Mouse (Mus musculus) embryonic facial prominence, embryonic 13.5 days (tissue): Measurements from ENCODE around the gene Sla2. TPM values are rescaled to one million over a fixed set of nuclear protein-coding genes. Genes with fewer than 3 reads are reported as not detected.
"Not testable (repeated sequence)": the region's sequence is repeated elsewhere in the genome, so short reads cannot be mapped to it uniquely, and the experiment has no call there.

Source experiments
- ATAC-seq: fragments of 200-750 bp; cut with Nextera tagmentation; 2 replicates; pipeline ENCODE4 v1.8.0; 2017; ENCODE audit warnings: low read depth; ENCODE audit not compliant: insufficient number of reproducible peaks, insufficient read depth, low FRiP score, low TSS enrichment
- H3K27ac ChIP-seq: fragments of 300-500 bp; sonication (generic); 2 replicates; pipeline ENCODE4 v1.5.1; 2015; ENCODE audit warnings: moderate library complexity, mild to moderate bottlenecking, inconsistent platforms
- H3K27me3 ChIP-seq: fragments of 300-500 bp; sonication (generic); 2 replicates; pipeline ENCODE4 v1.6.1; 2015; ENCODE audit warnings: mild to moderate bottlenecking, inconsistent platforms
- H3K36me3 ChIP-seq: fragments of 300-500 bp; sonication (generic); 2 replicates; pipeline ENCODE4 v1.6.1; 2015; ENCODE audit warnings: mild to moderate bottlenecking, inconsistent platforms
- H3K4me1 ChIP-seq: fragments of 300-500 bp; sonication (generic); 2 replicates; pipeline ENCODE4 v1.6.1; 2015; ENCODE audit warnings: inconsistent platforms
- H3K4me2 ChIP-seq: fragments of 300-500 bp; sonication (generic); 2 replicates; pipeline ENCODE4 v1.6.1; 2015; ENCODE audit warnings: moderate library complexity, mild to moderate bottlenecking, inconsistent platforms
- H3K4me3 ChIP-seq: fragments of 300-500 bp; sonication (generic); 2 replicates; pipeline ENCODE4 v1.5.1; 2015; ENCODE audit warnings: mild to moderate bottlenecking, inconsistent platforms
- H3K9ac ChIP-seq: fragments of 300-500 bp; sonication (generic); 2 replicates; pipeline ENCODE4 v1.6.1; 2015; ENCODE audit warnings: mild to moderate bottlenecking, inconsistent platforms
- H3K9me3 ChIP-seq: fragments of 300-500 bp; sonication (generic); 2 replicates; pipeline ENCODE4 v1.6.1; 2016; ENCODE audit warnings: inconsistent platforms
- WGBS: fragments of 180-500 bp; shearing (Covaris S2); methylation state at CpG from one replicate; pipeline ENCODE4 v1.1.7; 2015; ENCODE audit warnings: mixed read lengths; 5-methylcytosine and 5-hydroxymethylcytosine counted together
- polyA plus RNA-seq: library from polyadenylated mRNA; unstranded; fragments of >200 nt; fragmentation: Nextera tagmentation; extraction: Ambion mirVana; gene quantifications from 2 replicates; pipeline ENCODE4 v1.2.1, GENCODE M21; 2015

Sla2 gene
- polyA plus RNA-seq, 1 experiment from 2014 or later, result 0.38 TPM

DNA sequence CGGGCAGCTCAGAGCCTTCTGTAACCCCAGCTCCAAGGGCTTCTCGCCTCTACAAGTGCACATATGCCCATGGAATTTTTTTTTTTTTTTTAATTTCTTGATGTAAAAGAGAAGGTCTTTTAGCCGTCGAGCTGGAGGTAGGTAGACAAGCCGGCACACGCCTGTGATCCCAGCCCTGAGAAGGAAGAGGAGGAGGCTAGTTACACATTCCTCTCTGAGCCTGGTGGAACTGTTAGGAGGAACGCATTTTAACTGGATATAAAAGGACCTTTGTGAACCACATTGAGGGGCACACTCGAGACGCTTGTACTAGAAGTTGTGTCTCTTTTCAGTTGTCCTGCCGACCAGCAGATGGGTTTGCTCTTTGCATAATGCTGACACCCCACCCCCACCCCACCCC, 42.3 kb downstream of the Sla2 start:
- Histone ChIP-seq H3K9me3 (no peaks in the 10 kb centered on the region), H3K4me3 (peak overlapping the region; percentile 14), H3K4me2 (peak overlapping the region; percentile 44), H3K36me3 (peaks cover 54% of the 10 kb centered on the region), H3K27me3 (no peaks in the 10 kb centered on the region), H3K9ac (peak overlapping the region; percentile 49), H3K27ac (peak overlapping the region; percentile 75), H3K4me1 (peaks cover 50% of the 10 kb centered on the region)
- WGBS, result 23% methylated on average over 10 of the region's 10 CpGs
- no peak for ATAC-seq

DNA sequence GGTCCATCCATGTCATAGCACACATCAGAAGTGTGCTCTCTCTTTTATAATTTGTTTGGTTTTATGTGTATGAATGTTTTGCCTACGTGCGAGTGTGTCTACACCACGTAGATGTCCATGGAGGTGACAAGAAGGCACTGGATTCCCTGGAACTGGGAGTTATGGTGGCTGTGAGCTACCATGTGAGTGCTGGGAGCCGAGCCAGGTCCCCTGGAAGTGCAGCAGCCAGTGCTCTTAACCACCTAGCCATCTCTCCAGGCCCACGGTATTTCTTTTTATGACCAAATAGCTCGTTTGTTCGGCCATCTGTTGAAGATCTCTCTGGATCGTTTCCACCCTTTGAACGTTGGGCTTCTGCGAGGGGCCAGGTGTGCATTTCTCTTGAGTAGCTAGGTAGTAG, 43.7 kb downstream of the Sla2 start:
- 73% methylated on average over 10 of the region's 10 CpGs for WGBS
- Histone ChIP-seq H3K4me1 (peaks cover 61% of the 10 kb centered on the region), H3K4me3 (peak overlapping the region; percentile 73), H3K36me3 (peaks cover 41% of the 10 kb centered on the region), H3K27ac (no peak overlapping the region; the same call in 1 of the 2 replicates), H3K9ac (no peak overlapping the region), H3K9me3 (no peaks in the 10 kb centered on the region), H3K27me3 (no peaks in the 10 kb centered on the region), H3K4me2 (peak overlapping the region; percentile 92)
- ATAC-seq, result no peak

DNA sequence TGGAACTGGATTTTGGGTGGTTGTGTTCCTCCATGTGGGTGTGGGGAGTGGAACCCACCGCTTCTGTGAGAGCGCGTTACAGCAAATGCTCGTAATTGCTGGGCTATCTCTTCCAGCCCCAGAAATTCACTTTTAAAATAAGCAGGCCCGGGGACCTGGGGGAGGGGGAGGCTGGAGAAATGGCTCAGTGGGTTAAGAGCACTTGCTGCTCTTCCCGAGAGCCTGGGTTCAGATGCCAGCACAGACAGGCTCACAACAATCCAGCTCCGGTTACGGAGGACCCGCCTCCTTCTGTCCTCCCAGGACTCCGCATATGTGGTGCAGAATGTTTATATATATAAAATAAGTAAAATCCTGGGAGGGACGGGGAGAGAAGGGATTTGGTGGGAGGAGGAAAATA, 44.3 kb downstream of the Sla2 start:
- 6% methylated on average over 11 of the region's 11 CpGs for WGBS
- Histone ChIP-seq H3K4me2 (peak overlapping the region; percentile 92), H3K9ac (peak overlapping the region; percentile 86), H3K9me3 (no peaks in the 10 kb centered on the region), H3K36me3 (peaks cover 36% of the 10 kb centered on the region), H3K4me1 (peaks cover 60% of the 10 kb centered on the region), H3K27me3 (no peaks in the 10 kb centered on the region), H3K4me3 (peak overlapping the region; percentile 73), H3K27ac (peak overlapping the region; percentile 96)
- no peak for ATAC-seq

DNA sequence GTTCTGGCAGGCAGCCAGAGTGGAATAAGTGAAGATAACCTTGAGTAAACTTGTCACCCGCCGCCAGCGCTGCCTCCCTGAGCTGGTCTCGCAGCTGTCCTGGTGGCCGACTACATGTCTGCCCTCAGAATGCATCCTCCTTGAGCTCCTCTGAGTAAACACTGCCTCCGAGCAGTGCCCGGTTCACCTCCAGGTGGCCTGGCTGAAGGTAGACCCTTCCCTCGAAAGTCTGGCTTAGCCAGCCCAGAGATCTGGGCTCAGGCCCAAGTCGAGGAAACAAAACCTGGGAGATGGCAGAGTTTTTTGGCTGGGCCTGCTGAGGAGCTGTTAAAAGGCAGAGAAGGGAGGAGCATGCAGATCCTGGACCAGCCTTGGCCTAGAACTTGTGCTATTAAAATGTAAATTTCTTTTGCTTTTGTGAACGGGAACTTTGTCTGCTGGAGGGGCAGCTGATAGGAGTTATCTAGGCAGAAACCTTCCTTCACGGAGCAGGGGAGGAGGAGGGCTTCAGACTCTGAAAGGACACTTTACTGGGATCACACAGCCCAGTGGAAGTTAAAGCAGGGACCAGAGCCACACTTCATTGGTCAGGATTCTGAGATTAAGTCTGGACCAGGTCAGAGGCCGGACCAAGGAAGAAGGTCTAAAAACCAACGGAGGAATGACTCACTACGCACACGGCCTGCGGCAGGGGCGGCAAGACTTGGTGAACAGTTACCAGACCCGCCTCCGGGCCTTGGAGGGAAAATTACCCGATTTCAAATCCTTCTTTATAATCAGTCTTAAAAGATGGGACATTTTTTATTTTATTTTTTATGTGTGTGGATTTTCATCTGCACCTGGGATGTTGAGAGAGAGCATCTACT, 44.9 kb downstream of the Sla2 start:
- 2% methylated on average over 20 of the region's 20 CpGs for WGBS
- no peak for ATAC-seq
- Histone ChIP-seq H3K27me3 (no peaks in the 10 kb centered on the region), H3K9me3 (no peaks in the 10 kb centered on the region), H3K4me1 (peaks cover 57% of the 10 kb centered on the region), H3K27ac (peak overlapping the region; percentile 96), H3K4me3 (peak overlapping the region; percentile 73), H3K9ac (peak overlapping the region; percentile 86), H3K36me3 (peaks cover 36% of the 10 kb centered on the region), H3K4me2 (peak overlapping the region; percentile 92)

DNA sequence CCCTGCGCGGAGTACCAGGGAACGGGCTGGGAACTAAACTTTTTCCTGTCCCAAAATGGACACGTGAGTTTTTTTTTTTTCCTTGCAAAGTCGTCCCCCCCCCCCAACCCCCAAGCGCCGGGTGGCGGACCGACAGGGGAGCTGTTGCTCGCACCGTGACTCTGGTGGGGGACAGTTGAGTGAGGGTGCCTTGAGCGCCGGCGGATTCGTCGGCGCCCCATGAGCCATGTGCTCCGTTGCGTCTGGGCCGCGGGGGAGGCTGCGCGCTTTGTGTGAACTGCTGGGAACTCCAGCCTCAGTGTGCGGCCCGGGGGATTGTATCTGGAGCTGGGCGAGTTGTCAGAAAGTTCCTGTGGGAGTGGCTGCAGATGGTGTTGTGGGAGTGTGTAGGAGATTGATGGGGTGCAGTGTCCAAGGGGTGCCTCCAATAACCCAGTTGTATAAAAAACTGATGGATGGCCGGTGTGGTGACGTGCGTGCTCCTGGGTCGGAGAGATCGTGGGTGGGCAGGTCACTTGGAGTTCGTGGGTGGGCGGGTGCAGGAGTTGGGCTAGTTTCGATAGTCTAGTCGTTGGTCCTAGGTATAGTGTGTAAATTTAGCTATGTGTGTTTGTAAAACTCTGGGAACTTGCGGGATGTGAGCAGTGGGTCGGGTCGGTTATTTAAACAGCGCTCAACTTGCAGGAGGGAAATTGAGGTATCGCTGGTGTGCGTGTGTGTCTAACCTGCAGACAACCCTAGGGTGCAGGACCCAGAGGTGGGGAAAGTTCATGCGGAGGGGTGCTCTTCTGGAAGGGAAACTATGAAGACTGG, 45.8 kb downstream of the Sla2 start:
- peak; percentile 24; the same call in 1 of the 2 replicates for ATAC-seq
- under 1% methylated on average over 42 of the region's 42 CpGs for WGBS
- peaks cover 57% of the 10 kb centered on the region for H3K4me1 ChIP-seq

DNA sequence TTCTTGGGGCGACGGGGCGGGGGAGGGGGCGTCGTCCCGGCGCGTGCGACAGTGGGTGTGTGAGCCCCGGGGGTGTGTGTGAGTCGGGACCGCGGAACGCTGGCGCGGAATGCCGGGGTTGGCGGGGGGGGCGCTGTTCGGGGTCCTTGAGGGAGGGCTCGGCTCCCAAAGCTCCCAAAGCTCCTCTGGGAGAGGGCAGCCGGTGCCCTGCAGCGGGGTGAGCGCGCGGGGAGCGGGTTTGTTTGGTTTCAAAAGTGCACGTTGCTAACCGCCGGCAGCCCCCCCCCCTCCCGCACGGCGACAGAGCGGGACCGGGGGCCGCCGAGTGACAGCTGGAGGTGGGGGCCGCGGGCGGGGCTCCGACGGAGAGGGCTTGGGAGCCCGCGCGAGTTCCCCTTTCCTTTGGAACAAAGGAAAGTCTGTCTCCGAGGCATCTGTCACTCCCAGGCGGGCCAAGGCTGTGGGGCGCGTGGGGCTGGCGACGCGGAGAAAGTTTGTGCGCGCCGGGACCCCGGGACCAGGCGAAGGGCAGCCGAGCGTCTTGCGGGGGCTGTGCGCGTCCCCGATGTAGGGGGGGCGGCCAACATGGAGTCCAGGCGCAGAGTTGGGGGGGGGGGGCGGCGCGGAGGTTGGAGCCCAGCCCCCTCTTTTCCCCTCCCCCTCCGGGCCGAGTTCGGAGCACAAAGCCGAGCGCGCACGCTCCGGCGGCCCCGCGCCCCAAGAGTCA, 46.5 kb downstream of the Sla2 start:
- WGBS, result under 1% methylated on average over 72 of the region's 79 CpGs
- Histone ChIP-seq H3K4me3 (peak overlapping the region; percentile 73), H3K36me3 (peaks cover 35% of the 10 kb centered on the region), H3K9ac (peak overlapping the region; percentile 86), H3K27ac (peak overlapping the region; percentile 96), H3K4me2 (peak overlapping the region; percentile 92), H3K27me3 (no peaks in the 10 kb centered on the region), H3K9me3 (no peaks in the 10 kb centered on the region), H3K4me1 (peaks cover 53% of the 10 kb centered on the region)
- ATAC-seq, result peak; percentile 17

More for the DNA sequence above, 45.8 kb downstream of the Sla2 start:
- peak overlapping the region; percentile 92 for H3K4me2 ChIP-seq
- H3K27ac ChIP-seq, result peak overlapping the region; percentile 96
- peak overlapping the region; percentile 86 for H3K9ac ChIP-seq
- H3K4me3 ChIP-seq, result peak overlapping the region; percentile 73
- peaks cover 35% of the 10 kb centered on the region for H3K36me3 ChIP-seq
- H3K9me3 ChIP-seq, result no peaks in the 10 kb centered on the region
- H3K27me3 ChIP-seq, result no peaks in the 10 kb centered on the region

DNA sequence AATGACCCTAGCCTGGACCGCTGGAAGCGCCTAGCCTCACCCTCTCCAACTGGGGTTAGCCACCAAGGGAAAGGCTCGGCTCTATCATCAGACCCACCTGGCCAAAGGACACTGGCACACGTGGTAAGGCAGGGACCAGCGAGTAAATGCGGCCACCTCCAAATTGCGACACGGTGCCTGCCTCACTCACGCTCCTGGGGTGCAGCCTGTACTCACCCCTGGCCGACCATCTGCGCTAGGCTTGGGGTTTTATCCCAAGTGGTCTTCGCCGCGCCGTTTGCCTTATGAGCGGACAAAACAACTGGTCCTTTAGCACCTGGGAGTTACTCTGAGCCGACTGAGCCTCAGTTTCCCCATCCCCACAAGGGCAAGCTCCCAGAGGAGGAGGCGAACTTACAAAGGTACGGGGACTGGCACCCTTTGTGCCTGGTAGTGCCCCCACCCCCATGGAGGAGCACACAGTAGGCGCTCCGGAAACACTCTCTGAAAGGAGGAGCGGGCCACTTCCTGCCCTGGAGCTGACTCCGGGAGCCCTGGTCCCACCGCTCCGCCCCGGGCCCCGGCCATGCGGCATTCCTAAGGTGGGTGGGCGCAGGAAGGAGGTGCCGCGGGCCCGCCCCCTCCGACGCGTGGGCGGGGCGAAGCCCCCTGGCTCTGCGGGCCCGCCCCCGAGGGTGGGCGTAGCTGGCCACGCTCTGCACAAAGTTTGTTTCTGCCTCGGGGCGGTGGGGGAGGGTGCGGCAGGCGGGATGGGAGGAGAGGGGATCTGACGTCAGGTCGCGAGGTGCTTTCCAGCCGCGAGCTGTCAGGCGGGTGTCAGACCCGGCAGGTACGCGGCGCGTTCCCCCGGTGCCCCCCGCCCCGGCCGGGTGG, 47.4 kb downstream of the Sla2 start, which contains the start of gene Tgif2:
Gene Tgif2 (plus strand): TSS at position 689 of the 873 bp plus-strand sequence.
- peak within 1 kb of the TSS; percentile 96 for H3K27ac ChIP-seq
- no peaks in the 10 kb centered on the region for H3K9me3 ChIP-seq
- WGBS, result 1% methylated on average over 61 of the region's 61 CpGs
- ATAC-seq, result peak; percentile 84
- H3K27me3 ChIP-seq, result no peaks in the 10 kb centered on the region
- peak within 1 kb of the TSS; percentile 92 for H3K4me2 ChIP-seq
- peaks cover 36% of the 10 kb centered on the region for H3K36me3 ChIP-seq
- peaks cover 44% of the 10 kb centered on the region for H3K4me1 ChIP-seq
- peak within 1 kb of the TSS; percentile 86 for H3K9ac ChIP-seq
- peak within 1 kb of the TSS; percentile 73 for H3K4me3 ChIP-seq

DNA sequence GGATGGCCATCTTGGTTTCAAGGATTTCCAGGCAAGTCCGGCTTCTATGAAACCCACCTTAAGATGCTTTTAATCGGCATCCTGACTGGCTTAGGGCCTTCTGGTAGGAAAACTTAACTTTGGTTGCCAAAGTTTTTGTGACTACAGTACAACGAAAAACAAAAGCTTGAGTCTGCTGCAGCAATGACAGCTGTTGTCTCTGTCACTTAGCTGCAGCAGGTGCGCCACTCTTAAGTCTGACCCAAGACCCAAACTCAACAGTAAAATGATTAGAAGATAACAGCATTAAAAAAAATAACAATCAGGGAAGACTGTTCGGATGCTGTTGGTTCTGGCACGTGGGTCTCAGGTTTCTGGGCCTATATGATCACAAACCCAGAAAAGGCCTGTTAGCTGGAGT, 48.2 kb downstream of the Sla2 start:
- Histone ChIP-seq H3K4me3 (peak overlapping the region; percentile 73), H3K9me3 (no peaks in the 10 kb centered on the region), H3K4me1 (peaks cover 37% of the 10 kb centered on the region), H3K4me2 (peak overlapping the region; percentile 92), H3K36me3 (peaks cover 38% of the 10 kb centered on the region), H3K9ac (peak overlapping the region; percentile 86), H3K27me3 (no peaks in the 10 kb centered on the region), H3K27ac (peak overlapping the region; percentile 96; the same call in 1 of the 2 replicates)
- no peak for ATAC-seq
- WGBS, result 57% methylated on average over 6 of the region's 6 CpGs

DNA sequence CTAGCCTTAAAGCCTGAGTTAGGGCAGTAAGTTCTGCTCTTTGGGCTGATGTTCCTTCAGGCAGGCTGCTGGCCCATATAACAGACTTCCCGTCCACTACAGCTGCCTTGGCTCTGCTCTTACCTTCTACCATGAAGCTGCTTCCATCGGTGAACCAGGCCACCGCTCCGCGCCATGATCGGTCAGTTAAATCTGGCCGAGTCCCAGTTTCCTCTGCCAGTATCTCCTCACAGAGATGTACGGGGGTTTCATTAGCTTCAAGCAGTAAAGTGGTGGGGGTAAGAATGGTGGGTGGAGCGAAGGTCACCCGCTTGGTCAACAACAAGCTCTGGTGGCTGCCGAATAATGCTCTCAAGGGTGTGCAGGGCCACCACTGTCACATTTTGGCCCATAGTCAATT, 52.7 kb downstream of the Sla2 start:
- Histone ChIP-seq H3K9me3 (0 out of 2 replicates have a peak, but pooled peaks cover 12% of the 10 kb centered on the region), H3K36me3 (peaks cover 83% of the 10 kb centered on the region), H3K4me1 (peaks cover 10% of the 10 kb centered on the region), H3K4me2 (no peak overlapping the region), H3K27ac (no peak overlapping the region), H3K4me3 (no peak overlapping the region), H3K27me3 (no peaks in the 10 kb centered on the region), H3K9ac (no peak overlapping the region)
- no peak for ATAC-seq
- WGBS, result 96% methylated on average over 11 of the region's 11 CpGs

DNA sequence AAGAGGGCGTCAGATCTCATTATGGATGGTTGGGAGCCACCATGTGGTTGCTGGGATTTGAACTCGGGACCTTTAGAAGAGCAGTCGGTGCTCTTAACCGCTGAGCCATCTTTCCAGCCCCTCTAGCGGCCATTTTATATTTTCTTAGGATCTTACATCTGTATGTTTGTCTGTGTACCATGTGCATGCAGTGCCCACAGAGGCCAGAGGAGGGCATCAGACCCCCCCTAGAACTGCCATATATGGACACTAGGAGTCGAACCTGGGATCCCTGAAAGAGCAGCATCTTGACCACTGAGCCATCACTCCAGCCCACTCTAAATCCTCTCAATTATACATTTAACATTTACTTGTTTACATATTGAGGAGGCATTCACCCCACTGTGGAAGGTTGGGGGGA, 61.9 kb downstream of the Sla2 start:
- H3K9me3 ChIP-seq, H3K4me2 ChIP-seq, H3K27ac ChIP-seq, H3K9ac ChIP-seq, H3K4me1 ChIP-seq, H3K4me3 ChIP-seq, ATAC-seq, H3K27me3 ChIP-seq: not testable (repeated sequence)
- peaks cover 11% of the 10 kb centered on the region for H3K36me3 ChIP-seq
- 92% methylated on average over 6 of the region's 6 CpGs for WGBS
